Mouse (Mus musculus): ENCODE data around the gene Igsf11.

Igsf11 gene

DNA sequence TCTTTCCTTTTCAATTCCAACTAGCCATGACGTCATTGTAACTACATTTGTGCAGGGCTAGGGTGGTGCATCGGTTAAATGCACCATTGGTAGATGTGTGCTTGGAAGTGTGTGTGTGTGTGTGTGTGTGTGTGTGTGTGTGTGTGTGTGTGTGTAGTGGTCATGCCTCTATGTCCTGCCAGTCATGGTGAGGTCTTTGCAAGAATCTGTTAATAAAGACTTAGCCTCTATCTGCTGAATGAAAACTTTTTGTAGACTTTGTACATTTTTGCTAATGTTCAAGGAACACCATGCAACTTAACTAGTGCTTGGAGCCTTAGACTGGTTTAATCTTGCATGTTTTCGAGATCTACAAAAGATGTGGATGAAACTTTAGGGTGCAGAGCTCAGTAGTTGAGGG, 48.3 kb downstream of the Igsf11 start:
- no peak for DNase-seq (ENCODE audit: low spot score)

DNA sequence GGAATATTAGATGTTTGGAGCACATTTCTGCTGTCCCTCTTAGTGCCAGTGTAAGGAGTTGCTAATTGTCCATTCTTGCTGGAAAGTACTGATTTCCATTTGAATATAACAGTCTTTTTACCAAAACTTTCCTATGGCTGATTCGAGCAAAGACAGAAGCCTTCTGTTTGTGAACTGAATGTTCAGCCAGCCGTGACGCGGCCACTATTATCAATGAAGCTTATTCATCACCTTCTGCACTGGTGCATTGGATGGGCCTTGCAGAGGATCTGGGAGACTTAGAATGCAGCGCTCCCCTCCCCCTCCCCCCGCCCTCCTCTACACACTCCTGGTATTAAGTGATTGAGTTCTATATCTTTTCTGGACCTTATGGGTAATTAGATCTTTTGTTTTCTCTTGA, 48.8 kb downstream of the Igsf11 start:
- no peak for DNase-seq (ENCODE audit: low spot score)

DNA sequence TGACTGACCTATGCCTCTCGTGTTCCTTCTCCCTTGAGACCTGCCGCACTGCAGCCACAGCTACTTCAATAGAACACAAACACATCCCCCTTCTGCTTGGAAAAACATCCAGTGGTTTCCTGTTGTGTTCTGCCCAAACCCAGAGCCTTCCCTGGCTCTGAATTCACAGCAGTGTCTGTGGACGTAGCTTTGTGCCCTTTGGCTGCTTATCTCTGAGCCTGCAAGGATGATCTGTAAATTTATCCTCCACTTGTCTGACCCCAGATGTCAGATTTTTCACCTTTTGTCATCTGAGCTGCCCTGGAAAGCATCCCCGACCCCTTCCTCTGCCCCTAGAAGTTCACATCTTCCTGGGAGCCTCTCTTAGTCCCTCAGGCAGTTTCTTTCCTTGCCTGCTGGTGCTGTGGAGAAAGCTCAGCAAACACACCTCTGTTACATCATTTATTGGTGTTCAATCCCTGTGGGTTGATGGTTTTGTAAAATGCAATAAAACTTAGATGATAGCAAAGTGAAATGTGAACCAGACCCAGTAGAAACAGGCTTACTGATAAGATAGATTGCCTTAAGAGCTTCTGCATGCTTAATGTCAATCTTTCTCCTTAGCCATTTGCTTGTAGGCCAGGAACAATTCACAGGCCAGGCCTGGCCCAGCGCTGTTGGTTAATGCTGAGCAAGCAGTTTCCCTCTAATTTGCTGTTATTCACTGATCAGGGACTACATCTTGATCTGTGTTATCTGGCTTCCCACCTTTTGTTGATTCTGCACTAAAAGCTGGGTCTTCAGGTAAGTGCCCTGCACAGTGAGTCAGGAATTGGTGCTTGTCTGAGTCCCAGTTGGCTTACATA, 51.5 kb downstream of the Igsf11 start:
- no peak for DNase-seq (ENCODE audit: low spot score)

DNA sequence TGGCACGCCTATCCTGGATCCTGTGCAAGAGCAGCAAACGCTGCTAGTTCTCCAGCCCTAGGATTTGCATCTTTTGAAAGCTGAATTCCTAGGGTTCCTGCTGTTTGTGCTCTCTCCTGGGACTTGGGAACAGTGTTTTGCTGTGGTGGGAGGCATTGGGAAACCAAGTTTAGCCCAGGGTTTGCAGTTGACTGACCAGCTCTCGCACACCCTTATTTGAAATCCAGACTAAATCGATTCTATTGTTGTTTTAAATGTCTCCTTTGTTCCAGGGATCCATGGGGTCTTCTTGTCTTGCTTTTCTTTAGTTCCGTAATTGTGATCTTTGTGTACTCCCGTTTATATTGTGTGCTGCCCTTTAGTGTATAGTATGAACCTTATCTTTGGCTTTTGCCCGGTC, 52.6 kb downstream of the Igsf11 start:
- DNase-seq (ENCODE audit: low spot score), result no peak

DNA sequence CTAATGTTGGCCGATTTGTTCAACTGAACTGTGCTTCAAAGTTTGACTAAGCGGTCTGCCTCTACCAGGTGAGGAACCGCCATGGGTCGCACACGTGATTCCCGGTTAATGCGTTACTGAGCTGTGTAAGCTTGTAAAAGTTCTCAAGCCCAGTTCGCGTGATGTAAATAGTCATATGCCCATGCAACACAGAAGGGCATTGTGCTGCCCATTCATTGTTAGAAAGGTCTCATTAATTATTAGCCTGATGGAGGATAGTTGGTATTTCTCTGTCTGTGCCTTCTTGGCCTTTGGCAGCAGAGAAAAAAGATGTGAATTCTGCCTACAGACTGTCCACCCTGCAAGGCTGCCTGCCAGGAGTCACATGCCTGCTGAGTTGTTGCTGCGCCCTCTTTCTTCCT, 53.1 kb downstream of the Igsf11 start:
- no peak for DNase-seq (ENCODE audit: low spot score)

DNA sequence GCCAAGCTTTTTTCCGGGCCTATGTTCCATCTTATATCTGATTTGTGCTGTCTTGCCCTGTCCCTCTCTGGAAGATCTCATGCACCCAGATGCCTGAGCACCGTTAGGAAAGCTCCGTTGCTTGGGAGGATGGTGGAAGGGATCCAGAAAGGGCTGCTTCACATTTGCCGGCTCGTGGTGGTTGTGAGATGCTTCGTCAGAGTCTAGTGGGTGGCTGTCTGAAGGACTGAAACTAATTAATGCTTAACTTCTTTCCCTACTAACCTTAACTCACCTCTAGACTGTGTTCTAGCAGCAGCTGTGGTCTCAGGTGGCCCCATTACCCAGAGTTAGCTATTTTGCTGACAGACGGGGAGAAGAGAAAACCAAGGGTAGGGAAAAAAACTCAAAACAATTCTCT, 54.0 kb downstream of the Igsf11 start:
- no peak for DNase-seq (ENCODE audit: low spot score)

DNA sequence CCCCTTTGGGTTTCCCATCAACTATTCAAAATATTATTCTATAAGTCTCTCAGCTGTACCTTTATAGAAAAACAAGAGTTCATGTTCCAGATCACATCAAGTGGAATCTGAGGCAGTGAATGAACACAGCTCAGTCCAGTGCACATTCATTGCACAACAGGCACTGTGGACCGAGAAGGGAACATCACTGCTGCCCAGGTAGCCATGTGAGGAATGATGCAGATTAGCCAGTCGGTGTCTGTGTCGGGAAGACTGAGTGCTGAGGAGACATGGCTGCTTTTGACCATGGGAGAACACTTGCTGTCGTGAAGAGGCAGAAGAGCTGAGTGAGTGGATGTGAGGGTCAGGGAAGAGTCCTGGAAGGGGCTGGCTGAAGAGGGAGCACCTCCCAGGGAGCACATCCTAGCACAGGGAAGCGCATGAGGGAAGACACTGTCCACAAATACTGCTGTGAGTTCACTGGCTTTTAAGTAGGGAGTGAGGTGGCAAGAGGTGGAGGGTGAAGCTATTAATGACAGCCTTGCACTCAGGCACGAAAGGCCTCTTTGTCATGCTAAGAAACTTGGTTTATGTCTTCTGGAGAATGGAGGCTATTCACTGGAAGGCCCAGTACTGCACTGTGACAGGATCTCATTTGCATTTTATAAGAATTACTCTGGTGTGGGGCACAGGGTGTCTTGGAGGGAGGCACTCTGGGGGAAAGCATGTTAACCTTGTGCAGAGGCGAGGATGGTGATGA, 54.8 kb downstream of the Igsf11 start:
- no peak for DNase-seq (ENCODE audit: low spot score)

DNA sequence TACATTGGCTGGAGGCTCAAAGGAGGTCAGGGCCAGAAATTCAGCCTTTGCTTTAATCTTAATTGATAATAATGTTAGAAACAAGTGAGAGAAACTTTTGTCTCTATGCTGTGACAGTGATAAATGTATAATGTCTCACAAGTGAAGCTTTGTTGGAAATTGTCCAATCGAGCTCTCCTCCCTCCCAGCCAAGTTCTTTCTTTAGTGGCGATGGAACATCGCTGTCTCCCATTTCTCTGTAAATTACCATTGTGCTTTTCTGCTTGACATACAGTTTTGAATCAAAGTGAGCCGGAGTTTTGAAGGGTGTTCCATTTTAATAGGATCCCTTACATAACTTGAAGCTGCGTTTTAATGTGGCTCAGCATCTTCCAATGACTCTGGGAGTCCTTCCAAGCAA, 56.0 kb downstream of the Igsf11 start:
- no peak for DNase-seq (ENCODE audit: low spot score)

DNA sequence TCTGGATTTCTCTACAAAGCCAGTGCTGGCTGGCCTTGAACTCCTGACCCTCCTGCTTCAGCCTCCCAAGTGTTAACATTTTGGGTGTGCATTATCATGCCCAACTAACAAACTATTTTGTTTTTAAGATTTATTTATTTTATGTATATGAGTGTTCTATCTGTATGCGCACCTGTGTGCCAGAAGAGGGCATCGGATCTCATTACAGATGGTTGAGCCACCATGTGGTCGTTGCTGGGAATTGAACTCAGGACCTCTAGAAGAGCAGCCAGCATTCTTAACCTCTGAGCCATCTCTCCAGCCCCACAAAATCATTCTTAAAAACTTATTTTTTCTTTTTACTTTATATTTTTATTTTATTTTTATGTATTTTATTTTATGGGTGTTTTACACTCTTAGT, 60.4 kb downstream of the Igsf11 start:
- DNase-seq (ENCODE audit: low spot score), result no peak

DNA sequence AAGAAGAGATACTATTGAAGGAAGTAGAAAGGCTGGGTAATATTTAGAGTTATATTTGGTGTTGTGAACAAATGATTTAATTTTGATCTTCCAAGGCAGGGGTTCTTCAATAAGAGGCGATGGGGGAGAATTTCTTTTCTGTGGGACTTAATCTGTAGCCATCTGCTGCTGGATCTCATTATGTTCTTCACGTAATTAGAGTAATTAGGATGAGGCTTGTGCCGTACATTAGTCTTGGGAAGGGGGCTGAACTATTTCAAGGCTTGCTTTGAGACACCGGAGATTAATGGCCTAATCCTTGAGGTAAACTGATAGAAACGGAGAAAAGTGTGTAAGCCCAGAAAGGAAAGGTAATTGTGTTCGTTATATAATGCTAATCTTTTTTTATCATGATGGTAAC, 61.4 kb downstream of the Igsf11 start:
- DNase-seq (ENCODE audit: low spot score), result no peak

DNA sequence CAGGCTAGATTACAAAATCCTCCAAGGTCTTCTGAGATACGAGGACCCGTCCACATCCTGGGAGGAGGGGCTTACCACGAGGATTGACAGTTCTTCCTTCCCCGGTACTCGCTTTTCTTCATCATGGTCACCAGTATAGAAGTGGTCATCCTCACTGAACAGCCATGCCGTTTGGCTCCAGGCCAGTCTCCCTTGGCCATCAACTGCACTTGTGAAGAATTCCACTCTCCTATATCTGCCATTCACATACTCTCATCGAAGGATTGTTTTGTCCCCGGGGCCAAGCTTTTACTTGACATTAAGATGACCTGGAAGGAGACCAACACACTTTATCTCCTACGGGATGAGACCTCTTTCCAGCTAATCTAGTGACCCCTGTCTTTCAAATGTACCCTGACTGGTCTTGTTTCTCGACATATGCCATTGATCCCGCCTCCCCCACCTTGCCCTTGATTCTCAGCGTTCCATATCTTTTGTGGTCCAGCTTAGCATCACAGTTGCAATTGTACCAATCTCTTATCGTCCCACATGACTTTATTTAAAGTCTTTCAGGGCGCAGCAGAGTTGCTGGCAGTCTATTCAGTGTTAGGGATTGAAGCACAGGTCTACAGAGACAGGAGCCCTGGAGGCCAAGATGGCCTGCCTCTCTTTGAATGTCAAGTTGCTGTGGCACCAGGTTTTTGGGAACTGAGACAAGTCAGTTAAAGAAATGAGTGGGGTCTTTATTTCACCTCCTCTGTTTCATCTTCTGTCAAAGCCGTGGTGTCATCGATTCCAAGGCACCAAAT, 62.2 kb downstream of the Igsf11 start:
- no peak for DNase-seq (ENCODE audit: low spot score)

DNA sequence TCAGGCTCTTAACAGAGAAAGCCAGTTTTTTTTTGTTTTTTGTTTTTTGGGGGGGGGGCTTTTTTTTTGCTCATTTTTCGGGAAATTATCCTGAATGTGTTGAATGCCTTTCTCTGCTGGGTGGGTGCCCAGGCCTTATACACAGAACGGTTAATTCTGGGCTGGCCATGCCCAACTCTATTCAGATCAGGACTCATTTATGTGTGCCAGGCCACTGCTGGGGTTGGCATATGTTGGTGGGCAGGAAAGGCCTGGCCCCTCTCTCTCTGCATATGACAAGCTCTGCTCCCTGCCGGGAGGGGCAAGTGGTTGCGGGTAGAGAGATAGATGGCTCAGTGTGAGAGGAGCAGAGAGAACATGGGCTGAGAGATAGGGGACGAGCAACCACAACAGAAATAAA, 62.8 kb downstream of the Igsf11 start:
- no peak for DNase-seq (ENCODE audit: low spot score)

DNA sequence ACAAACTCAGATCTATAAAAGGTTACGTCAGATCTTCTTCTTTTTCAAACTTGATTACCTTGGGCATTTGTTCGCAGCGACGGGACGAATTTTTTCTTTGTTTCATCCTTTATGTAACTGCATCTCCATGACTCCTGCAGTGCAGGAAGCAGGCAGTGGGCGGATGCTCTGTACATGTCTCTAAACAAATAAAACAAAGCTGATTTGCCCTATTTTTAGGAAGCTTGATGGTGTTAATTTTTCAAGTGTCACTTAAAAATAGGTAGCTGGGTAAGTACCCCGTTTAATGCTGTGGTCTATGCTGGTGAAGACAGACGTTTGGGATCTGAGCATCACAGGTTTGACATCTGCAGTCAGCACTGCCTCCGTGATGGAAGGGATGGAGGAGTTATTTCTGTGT, 66.3 kb downstream of the Igsf11 start:
- DNase-seq (ENCODE audit: low spot score), result no peak

DNA sequence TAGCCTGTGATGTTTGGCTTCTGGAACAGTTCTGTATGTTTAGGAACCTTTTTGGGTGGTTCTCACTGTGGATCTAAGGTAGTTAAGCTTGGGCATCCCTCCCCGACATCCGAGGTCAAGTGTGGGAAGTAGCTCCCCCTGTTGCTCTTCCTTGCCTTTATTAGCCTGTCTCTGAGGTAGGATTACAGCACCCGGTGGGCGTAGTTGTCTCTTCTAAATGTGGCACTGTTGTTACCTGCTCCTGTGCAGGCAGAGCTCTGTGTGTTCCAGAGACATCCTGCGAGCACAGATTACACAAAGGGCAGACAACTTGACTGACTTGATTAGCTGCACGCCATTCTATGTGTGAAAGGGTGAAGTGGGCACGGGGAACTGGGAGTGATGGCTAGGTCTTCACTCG, 68.1 kb downstream of the Igsf11 start:
- DNase-seq (ENCODE audit: low spot score), result no peak

DNA sequence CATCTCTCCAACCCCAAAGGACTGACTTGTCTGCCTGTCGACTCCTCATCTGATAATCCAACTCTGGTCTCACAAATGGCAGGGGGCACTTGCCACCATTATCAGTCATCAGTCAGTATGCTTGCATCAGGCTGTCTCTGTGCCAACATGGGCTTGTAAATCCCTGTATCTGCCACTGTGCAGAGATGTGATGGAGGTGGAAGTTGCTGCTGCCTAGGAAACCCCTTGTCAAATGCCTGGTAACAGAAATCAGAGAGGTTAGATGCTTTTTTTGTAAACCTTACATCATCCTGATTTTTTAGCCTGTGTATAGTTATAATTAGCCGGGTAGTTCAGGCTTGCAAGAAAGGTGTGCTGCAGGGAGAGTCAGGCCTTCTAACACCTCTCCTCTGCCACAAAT, 69.4 kb downstream of the Igsf11 start:
- DNase-seq (ENCODE audit: low spot score), result no peak

DNA sequence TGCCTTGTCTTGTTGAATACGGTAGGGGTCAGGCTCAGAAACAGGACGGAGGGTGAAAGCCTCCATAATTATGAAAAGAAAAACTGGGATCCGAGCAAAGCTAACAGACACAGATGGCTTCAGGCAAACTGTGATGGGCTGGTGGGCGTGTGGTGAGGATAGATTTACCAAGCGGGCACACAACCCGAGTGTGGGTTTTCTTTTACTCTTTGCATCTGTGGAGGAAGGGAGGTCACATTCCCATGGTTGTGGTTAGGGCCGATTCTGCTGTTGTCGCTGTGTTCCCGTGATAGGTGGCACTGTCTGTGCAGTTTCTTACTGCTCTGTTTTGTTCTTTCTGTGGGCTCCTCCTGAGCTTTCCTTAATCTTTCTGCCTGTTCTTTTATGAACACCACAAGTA, 70.2 kb downstream of the Igsf11 start:
- DNase-seq (ENCODE audit: low spot score), result no peak

DNA sequence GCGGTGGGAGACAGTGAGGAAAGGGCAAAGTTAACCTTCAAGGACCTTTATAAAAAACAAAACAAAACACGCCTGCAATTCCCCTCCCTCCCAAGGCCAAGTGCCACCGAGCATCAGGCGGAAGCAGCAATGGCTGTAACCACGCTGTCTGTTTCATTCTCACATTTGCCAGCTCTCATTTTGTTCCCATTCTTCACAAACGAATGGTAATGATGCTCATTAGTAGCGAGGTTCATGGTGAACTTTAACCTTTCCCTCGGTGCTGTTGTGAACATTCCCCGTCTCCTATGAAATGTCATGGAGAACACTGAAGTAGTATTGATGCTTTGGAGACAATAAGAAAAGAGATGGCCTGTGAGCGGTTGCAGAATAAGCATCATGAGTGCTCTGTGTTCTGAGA, 74.6 kb downstream of the Igsf11 start:
- no peak for DNase-seq (ENCODE audit: low spot score)

DNA sequence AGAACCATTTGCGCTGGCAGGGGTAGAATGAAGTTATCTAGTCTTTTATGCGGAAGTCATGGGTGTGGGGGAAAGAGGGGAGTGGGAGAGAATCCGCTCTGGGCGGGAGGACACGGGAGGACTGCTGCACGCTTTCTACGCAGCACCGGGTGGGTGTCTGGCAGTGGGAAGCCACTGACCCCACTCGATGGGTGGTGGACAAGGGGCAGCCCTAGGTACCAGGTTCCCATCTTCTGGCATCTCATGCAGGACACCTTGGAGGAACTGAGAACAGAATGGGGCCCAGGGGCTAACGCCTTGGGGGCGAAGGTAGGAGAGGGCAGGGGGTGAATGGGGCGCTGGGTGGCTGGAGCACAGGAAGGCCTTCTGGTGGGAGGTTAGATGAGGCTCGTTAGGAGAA, 83.7 kb downstream of the Igsf11 start:
- DNase-seq (ENCODE audit: low spot score), result no peak

DNA sequence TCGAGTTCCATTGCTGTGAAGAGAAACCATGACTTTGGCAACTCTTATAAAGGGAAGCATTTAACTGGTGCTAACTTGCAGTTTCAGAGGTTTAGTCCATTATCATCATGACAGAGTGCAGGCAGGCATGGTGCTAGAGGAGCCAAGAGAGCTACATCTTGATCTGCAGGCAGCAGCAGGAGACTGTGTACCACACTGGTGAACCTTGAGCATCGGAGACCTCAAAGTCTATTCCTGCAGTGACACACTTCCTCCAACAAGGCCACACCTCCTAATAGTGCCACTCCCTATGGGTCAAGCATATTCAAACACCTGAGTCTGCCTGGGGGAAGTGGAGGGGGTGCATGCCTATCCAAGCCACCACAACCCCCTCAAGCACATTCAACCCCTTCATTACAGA, 86.1 kb downstream of the Igsf11 start:
- DNase-seq (ENCODE audit: low spot score), result no peak

DNA sequence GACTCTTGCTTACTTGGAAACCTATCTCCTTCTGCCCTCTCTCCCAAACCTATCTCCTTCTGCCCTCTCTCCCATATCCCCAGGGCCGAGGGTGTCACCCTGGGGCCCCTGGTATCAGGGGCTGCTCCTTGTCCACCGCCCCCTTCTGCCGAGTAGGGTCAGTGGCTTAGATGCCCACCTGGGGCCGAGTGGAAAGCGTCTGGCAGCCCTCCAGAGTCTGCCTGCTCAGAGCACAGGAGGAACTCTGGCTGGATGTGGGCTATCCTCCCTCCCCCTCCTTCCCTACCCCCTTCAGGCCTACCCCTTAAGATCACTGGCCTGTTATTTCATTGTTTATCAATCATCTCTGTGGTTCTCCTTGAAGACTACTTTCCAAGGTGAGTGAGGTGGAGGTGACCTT, 88.1 kb downstream of the Igsf11 start:
- no peak for DNase-seq (ENCODE audit: low spot score)

DNA sequence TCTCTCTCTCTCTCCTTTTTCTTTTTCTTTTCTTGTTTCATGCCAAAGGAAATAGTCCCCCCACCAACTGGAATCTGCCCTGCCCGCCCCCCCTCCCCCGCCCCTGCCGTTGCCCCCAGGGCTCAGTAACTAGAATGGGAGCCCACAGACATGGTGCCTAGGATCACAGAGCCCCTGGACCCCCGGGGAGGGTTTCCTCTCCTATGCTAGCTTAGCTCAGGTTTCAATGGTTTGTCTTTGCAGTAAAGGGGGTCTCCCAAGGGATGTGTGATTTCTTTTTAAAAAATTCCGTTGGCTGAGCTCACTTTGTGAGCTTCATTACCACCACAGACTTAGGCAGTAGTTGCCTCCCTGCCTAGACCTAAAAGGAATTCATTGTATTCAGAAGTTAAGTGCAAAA, 89.6 kb downstream of the Igsf11 start:
- no peak for DNase-seq (ENCODE audit: low spot score)

DNA sequence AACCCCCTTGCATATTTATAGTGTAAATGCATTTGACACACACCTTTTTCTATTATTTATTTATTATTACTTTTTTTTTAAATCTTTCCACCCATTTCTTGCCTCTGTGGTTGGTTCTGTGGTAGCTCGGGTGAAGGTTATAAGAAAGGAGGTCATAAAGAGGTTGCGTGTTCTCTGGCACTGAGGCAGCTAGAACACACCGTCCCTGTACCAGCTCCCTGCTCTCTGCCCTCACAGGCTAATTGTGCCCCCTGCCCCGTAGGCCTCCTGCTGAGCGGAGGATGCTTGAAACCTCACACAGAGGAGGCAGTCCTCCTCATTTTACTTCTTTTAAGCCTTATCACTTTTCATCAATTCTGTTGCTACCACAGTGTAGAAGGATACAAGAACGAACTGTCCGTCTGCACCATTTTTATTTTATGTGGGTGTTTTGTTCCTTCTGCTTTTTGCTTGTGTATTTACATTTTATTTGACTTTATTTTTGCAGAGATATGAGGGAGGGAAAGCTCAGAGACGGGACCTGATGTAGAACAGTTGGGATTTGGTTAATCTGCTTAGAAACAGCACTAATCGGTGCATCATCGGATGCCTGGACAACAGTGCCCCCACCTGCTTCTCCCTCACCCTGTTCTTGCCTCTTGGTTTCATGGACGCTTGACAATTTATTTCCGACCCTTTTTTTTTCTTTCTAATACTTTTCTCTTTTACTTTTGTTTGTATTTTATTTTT, 90.2 kb downstream of the Igsf11 start:
- DNase-seq (ENCODE audit: low spot score), result no peak

All from ovary, postnatal 10 days (tissue).